Comparison of ENCODE assay signal across 9 mouse cellular contexts in genomic region chr12:83037798-83038560, GRCm38 (mm10).
DNase-seq lines count a peak whose midpoint lies in the region; ATAC-seq lines count a peak whose summit lies in the region.
"Had no signal": no experiment of that assay in that cellular context is flagged by ENCODE, and none has a peak within 500 bp of the region (broad histone marks: within the 10 kb centered on the region; RNA-seq: fewer than 3 reads in every experiment).

No protein-coding gene starts in this region.

- H3K36me3 ChIP-seq in kidney, embryonic 14.5 days (ENCODE audit: control insufficient read depth, insufficient read depth, low read length), result no peaks in the 10 kb centered on the region

- DNase-seq in kidney, postnatal 14 days, result no peak
- DNase-seq in frontal cortex, postnatal 10 days (ENCODE audit: low spot score in 2 of 2), result peak; percentile 43 to 48
- peak; percentile 53 to 59 for DNase-seq in left cerebral cortex, postnatal 10 days (ENCODE audit: extremely low spot score in 1 of 2, low spot score in 2 of 2)
- peak; percentile 78 to 85 for DNase-seq in right cerebral cortex, adult 2 months (ENCODE audit: low spot score in 2 of 2)
- DNase-seq in lung, postnatal 36 days, result no peak
- DNase-seq in cerebellum, postnatal 36 days, result no peak
- DNase-seq: kidney, adult 18-20 months had no signal

- 52% methylated on average over 25 of the region's 25 CpGs for WGBS in kidney, embryonic 14.5 days

- no peak overlapping the region for H3K9ac ChIP-seq in kidney, embryonic 14.5 days (ENCODE audit: low read depth, low read length)

- H3K27me3 ChIP-seq in kidney, embryonic 14.5 days (ENCODE audit: control insufficient read depth, insufficient read depth, low read length), result no peaks in the 10 kb centered on the region

- intact Hi-C loops in left cerebral cortex, postnatal 10 days (cut with DNase I), result no loop called here

- H3K4me1 ChIP-seq in kidney, embryonic 14.5 days (ENCODE audit: control insufficient read depth, insufficient read depth, low read length), result no peaks in the 10 kb centered on the region

- ATAC-seq in kidney, embryonic 14.5 days (ENCODE audit: low FRiP score, low TSS enrichment), result no peak
- ATAC-seq in inflammation-experienced regulatory T-cells, adult 6 months, result no peak

- H3K4me3 ChIP-seq in kidney, embryonic 14.5 days (ENCODE audit: low read length), result no peak overlapping the region

- 0 out of 2 replicates have a peak overlapping the region, but pooled peaks have one; percentile 2 for H3K4me2 ChIP-seq in kidney, embryonic 14.5 days (replicated peaks; ENCODE audit: low read depth, low read length)

- no peak overlapping the region; the same call in 1 of the 2 replicates for H3K27ac ChIP-seq in kidney, embryonic 14.5 days (ENCODE audit: low read depth, low read length)

- H3K9me3 ChIP-seq in kidney, embryonic 14.5 days (ENCODE audit: control insufficient read depth, low read length), result no peaks in the 10 kb centered on the region

Comparison
In these comparisons a context has a peak if more than half of its experiments do, and no peak if none do; other contexts are left out.
1. DNase-seq: peak in frontal cortex, postnatal 10 days (2 of 2), left cerebral cortex, postnatal 10 days (2 of 2) and right cerebral cortex, adult 2 months (2 of 2); none in kidney, postnatal 14 days (single experiment), lung, postnatal 36 days (single experiment) and cerebellum, postnatal 36 days (0 of 2).